Mouse (Mus musculus): Measurements from ENCODE around the gene Gadl1.
A peak's percentile ranks its signal among the peaks of the same experiment; 100 is the strongest.

The Gadl1 gene

DNA sequence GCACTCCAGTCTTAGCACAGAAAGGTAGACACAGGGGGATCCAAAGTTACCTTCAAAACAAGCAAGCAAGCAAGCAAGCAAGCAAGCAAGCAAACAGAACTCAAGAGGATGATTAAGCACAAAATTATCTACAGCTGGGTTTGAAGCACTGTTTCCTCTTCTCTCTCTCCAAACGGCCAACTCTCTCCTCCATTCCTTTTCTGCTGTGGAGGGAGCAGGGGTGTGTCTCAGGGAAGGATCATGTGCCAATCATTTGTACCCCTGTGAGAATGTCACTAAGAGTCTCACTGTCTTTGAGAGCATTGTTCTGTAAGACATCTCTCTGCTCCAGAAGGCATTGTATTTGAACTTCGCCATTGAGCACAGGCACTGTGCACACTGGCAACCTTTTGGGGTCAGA is 27.1 kb downstream of the Gadl1 start:
- DNase-seq (ENCODE audit: low spot score in 2 of 2), result no peak

GRCm38 (mm10) chr9:115937915-115938314 is 28.7 kb downstream of the Gadl1 start:
- no peak for DNase-seq (ENCODE audit: low spot score in 2 of 2)

- peak; percentile 60 to 75 for DNase-seq (ENCODE audit: low spot score in 2 of 2)
Measured at GRCm38 (mm10) chr9:115939420-115939819, 30.2 kb downstream of the Gadl1 start.

DNA sequence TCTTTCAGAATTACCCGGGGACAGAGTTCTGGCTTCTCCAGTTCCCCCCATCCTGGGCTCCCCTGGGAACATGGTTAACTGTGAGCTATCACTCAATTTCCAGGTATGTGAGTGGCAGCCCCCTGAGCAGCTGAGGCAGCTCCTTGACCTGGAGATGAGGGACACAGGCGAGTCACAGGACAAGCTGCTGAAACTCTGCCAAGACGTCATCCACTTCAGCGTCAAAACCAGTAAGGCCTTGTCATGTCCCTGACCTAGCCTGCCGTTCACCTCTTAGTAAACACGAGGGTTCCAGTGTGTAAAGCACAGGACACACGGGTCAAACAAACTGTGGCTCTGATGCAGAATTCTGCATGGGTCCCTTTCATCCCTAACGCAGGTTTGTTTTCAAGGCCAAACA is 31.9 kb downstream of the Gadl1 start:
- no peak for DNase-seq (ENCODE audit: low spot score in 2 of 2)

GRCm38 (mm10) chr9:115942486-115942885 is 33.2 kb downstream of the Gadl1 start:
- no peak for DNase-seq (ENCODE audit: low spot score in 2 of 2)

- DNase-seq (ENCODE audit: low spot score in 2 of 2), result peak in 1 of 2 experiments; percentile 60
Measured at GRCm38 (mm10) chr9:115942989-115943388, 33.7 kb downstream of the Gadl1 start.

DNA sequence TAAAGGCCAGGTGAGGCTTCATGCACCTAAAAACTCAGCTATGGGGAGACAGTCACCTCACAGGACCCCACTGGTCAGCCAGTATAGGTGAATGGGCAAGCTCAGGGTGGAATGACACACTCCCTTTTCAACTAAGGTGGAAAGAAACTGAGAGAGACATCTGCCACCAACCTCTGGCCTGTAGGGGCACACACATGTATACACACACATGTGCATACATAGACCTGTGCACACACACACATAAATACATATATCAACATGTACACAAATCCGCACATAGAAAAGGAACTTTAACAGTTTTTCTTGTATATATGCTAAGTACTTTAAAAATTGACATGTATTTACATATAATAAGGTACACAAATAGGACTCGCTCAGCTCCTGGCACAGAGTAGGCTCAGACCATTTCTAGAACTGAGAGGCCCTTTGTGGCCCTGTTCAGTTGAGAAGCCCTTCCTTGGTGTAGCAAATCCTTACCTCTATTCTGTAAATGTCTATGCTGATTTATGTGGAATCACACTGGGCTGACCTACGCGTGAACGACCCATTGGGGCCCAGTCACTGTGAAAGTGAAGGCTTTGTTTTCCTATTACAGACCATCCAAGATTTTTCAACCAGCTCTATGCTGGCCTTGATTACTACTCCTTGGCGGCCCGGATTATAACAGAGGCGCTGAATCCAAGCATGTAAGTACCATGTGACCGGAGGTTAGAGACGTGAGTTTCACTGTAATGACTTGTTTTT is 34.5 kb downstream of the Gadl1 start:
- DNase-seq (ENCODE audit: low spot score in 2 of 2), result no peak

GRCm38 (mm10) chr9:115965056-115965455 is 55.8 kb downstream of the Gadl1 start:
- no peak for DNase-seq (ENCODE audit: low spot score in 2 of 2)

DNA sequence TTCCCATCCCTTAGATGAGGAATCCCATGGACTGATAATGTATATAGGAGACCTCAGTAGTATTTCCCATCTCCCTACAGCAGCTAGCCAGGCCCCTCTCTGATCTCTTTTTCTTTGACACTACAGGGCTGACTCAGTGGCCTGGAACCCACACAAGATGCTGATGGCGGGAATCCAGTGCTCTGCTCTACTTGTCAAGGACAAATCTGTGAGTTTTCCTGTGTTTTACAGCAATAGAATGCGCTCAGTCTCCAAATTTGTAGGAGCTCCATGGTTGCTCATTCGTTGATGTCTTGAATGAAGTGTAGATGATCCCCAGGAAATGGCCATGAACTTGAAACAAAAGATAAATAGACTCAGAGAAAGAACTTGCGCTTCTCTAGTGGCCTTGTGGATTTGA is 56.9 kb downstream of the Gadl1 start:
- DNase-seq (ENCODE audit: low spot score in 2 of 2), result no peak

DNA sequence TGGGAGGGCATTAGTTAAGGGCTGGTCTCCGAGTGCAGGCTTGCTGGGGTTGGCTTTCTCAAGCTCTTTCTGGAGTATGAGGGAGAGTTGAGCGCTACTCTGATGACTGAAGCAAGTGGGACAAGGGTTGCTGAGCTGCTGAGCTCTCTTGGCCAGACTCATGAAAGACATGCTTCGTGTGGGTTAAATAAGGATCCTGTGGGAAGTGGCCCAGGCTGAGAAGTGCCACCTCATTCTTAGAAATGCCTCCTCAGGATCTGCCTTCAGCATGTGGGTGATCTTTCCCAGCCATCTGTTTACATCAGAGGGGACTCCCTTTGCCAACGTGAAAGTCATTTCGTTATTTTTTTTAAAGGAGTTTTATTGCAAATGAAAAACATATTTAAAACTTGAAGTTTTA is 57.5 kb downstream of the Gadl1 start:
- DNase-seq (ENCODE audit: low spot score in 2 of 2), result peak; percentile 50 to 75

DNA sequence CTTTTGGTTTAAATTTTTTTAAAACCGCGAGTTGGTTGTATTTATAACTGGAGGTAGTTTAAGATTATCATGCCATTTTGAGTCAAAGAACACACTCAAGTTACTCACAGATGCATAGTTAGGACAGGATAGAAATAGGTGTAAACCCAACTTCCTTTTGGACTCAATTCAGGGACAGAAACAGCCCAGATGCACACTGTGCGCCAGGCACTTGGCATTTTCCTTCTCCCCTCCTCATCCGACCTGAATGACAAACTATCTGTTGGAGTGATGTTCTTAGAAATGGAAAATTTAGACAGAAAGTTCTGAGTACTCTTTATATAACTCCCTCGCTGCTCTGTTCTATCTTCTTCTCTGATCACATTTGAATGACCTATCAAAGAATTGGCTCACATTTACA is 58.4 kb downstream of the Gadl1 start:
- no peak for DNase-seq (ENCODE audit: low spot score in 2 of 2)

DNA sequence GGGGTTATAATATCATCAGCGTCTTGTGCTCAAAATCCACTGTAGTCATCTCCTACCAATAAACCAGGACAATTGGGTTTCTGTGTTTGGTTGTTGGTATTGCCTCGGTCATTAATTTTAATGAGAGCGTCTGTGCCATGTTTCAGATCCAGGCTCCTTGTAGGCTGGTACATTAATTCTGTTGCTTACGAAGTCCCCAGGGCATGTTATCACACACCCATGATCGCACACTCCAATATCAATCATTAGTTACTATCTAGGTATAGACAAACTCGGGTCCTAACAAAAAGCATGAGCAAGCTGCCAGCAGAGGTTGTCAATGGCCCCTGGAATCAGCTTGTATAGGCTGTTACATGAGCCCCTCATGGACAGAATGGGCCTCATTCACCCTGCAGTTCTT is 67.6 kb downstream of the Gadl1 start:
- DNase-seq (ENCODE audit: low spot score in 2 of 2), result no peak

DNA sequence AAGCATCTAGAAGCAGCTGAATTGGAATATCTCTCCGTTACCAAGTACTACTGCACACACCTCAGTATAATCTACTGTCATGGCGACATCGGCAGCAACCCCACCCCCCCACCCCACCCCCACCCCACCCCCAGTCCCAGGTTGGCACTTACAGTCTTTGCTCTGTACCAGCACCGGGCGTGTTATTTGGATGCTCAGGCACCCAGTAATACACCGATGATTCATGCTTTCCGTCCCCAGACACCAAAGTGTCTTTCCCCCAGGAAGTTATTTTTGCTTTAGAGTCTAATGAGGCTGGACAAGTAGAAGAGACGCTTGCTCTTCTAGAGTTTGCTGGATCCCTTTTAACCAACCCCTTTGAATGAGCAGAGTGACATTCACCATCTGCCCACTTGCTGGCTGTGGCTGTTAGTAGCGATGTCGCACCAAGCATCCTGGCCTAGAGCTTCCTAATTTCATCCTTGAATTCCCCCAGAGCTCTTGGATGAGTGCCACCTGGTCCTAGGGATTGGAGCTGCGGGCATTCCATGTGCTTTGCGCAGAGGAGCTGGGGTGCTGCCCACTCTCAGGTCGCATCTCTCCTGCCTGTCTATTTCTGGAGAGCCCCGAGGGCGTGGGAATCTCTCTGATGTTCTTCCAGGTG is 68.5 kb downstream of the Gadl1 start:
- DNase-seq (ENCODE audit: low spot score in 2 of 2), result peak; percentile 18 to 72

GRCm38 (mm10) chr9:115978478-115978877 is 69.2 kb downstream of the Gadl1 start:
- DNase-seq (ENCODE audit: low spot score in 2 of 2), result no peak

DNA sequence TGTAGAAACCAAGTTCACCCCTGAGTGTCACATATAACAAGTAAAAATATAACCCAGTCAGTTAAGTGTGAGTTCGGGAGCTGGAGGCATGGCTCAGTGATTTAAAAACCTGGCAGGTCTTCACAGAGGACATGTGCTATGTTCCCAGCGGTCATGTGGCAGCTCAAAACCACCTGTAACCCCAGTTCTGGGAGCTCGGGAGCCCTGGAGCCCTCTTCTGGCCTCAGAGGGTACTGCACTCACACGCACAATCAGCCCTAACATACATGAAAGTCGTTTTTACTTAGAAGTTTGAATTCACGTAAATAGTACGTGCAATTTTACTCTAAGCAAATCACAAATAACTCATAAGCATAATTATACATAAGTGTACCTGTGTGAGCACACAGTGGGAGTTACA is 81.4 kb downstream of the Gadl1 start:
- no peak for DNase-seq (ENCODE audit: low spot score in 2 of 2)

GRCm38 (mm10) chr9:115994772-115995171 is 85.5 kb downstream of the Gadl1 start:
- DNase-seq (ENCODE audit: low spot score in 2 of 2), result no peak

DNA sequence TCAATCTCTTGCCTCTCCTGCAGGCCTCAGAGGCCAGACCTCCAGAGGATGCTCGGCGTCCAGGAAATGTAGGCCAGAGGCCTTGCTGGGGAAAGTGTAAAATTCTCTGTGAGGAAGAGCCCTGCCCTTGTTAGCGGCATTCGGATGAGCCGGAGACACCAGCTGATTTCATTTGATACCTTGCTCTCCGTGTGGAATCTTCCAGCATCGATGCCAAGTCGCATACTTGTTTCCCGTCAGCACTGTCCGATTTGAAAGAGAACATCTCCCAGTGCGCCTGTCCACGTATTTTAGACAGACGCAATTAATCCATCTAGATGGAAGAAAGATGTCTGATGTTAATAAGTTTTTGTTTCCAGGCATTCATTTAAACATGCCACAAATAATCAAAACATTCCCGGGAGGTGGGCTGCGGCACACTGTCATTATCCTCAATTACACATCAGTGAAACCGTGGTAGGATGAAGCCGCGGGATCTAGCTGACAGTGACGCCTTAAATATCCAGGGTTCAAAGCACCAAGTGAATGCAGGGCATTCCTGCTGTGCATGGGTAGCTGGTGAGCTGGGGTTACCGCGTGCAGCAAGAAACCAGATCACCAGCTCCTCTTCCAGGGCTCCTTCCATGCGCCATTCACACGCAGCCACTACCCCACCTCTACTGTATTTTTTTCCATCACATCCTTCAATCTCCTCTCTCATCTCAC is 86.8 kb downstream of the Gadl1 start:
- DNase-seq (ENCODE audit: low spot score in 2 of 2), result no peak

- no peak for DNase-seq (ENCODE audit: low spot score in 2 of 2)
Measured at GRCm38 (mm10) chr9:115998383-115998782, 89.1 kb downstream of the Gadl1 start.

DNA sequence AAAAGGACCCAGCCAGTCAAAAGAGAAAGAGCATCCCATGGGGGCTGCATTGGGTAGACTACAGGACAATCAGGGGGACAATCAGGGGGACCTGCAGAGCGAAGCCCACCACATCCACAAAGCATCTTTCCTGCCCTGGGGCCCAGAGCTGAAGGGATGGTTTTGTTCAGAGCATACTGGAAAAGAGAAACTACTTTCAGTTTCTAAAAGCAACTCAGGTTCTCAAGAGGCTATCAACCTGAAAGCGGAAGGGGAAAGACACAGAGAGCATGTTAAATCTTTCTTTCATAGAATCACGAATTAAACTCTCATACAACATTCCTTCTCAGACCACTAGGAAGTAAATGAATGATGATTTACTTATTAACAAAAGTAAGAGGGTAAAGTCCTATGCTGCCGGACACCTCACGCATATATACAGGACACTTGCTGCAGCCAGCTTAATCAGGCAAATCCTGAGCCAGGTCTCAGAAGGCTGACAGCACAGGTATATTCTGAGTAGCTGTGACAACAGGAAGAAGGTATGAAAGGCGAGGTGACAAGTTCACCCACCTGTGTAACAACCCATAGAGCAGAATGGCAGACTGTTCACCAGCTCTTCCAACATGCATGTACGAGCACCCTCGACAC is 90.2 kb downstream of the Gadl1 start:
- no peak for DNase-seq (ENCODE audit: low spot score in 2 of 2)

DNA sequence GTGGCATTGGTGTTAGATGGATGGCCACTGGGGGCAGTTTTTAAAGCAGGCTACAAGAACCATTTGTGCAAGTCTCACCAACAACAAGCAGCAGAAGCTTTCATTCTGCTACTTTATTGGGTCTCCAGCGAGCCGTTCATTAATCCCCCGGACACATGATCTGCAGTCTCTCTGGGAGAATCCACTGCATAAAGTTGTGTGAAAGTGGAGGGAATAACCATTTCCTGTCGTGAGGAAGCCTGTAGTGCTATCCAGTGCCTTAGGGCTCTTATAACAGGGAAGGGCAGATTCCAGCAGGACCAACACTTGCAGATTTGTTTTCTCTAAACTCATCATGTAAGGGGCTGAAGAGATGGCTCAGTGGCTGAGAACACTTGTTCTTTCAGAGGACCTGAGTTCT is 104.7 kb downstream of the Gadl1 start:
- DNase-seq (ENCODE audit: low spot score in 2 of 2), result no peak

- DNase-seq (ENCODE audit: low spot score in 2 of 2), result no peak
Measured at GRCm38 (mm10) chr9:116016221-116016620, 107.0 kb downstream of the Gadl1 start.

GRCm38 (mm10) chr9:116017091-116017490 is 107.8 kb downstream of the Gadl1 start:
- DNase-seq (ENCODE audit: low spot score in 2 of 2), result no peak

Measured in left cerebral cortex, adult 9 months (tissue).